Mouse (Mus musculus): Measurements from ENCODE around the gene Cenpe. TPM values are rescaled to one million over a fixed set of nuclear protein-coding genes. Genes with fewer than 3 reads are reported as not detected.

The Cenpe gene
- polyA plus RNA-seq, 1 experiment = 2.3 TPM

DNA sequence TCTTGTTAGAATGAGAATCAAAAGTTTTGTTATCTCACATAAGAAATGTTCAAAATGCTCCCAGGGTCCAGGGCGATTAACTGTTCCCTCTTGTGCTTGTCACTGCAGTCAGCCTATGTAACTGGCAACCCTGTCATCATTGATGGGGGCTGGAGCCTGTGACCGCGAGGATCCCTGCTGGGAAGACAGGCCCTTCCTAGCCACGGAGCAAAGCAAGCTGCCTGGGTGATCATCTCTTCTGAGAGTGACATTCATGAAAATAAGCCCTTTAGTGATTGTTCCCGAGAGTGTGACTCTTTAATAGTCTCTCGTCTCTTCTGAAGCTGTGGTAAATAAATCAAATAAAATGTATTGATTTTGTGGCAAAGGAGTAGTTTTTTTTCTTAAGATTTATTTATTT, 91.7 kb downstream of the Cenpe start:
- no peak for TF ChIP-seq GATA1 (IDR thresholded peaks at IDR 0.05; ENCODE audit: low read length)

GRCm38 (mm10) chr3:135304566-135304965, 92.2 kb downstream of the Cenpe start:
- TF ChIP-seq GATA1 (IDR thresholded peaks at IDR 0.05; ENCODE audit: low read length) = no peak

GRCm38 (mm10) chr3:135307411-135308259, 95.3 kb downstream of the Cenpe start, which contains the start of gene Slc9b2:
Gene Slc9b2 (plus strand): TSS chr3:135307700.
- no peak for TF ChIP-seq GATA1 (IDR thresholded peaks at IDR 0.05; ENCODE audit: low read length)

- no peak for TF ChIP-seq GATA1 (IDR thresholded peaks at IDR 0.05; ENCODE audit: low read length)
These were observed 100.7 kb downstream of the Cenpe start for GRCm38 (mm10) chr3:135312916-135313491.

DNA sequence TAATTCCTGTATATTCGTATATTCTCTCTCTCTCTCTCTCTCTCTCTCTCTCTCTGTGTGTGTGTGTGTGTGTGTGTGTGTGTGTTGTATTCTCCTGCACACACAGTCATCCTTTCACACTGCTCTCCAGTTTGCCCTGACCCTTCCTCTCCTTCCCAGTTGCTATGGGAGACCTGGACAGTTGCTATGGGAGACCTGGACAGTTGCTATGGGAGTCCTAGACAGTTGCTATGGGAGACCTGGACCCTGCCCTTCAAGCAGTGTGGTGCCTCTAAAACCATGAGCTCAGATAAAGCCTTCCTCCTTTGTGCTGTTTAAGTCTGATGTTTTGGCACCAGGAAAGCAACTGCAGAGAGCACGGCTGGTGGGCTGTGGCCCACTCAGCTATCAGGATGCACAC, 101.4 kb downstream of the Cenpe start:
- no peak for TF ChIP-seq GATA1 (IDR thresholded peaks at IDR 0.05; ENCODE audit: low read length)

GRCm38 (mm10) chr3:135314811-135315210, 102.5 kb downstream of the Cenpe start:
- no peak for TF ChIP-seq GATA1 (IDR thresholded peaks at IDR 0.05; ENCODE audit: low read length)

GRCm38 (mm10) chr3:135315720-135316425, 103.5 kb downstream of the Cenpe start:
- TF ChIP-seq GATA1 (IDR thresholded peaks at IDR 0.05; ENCODE audit: low read length) = no peak

GRCm38 (mm10) chr3:135318331-135318730, 106.0 kb downstream of the Cenpe start:
- TF ChIP-seq GATA1 (IDR thresholded peaks at IDR 0.05; ENCODE audit: low read length) = no peak

Other genes starting within 250 kb of the Cenpe start
- gene Bdh2, start 68.7 kb downstream of the Cenpe start, polyA plus RNA-seq (2012) = not detected in 2 replicates
- gene Slc9b2, start 95.2 kb downstream of the Cenpe start, polyA plus RNA-seq (2012) = not detected in 2 replicates
- 0.14 and 0.15 TPM in 2 replicates for gene Slc9b1, start 135.5 kb downstream of the Cenpe start, polyA plus RNA-seq (2012)
- 31.5 and 36.7 TPM in 2 replicates for gene Cisd2, start 211.4 kb downstream of the Cenpe start, polyA plus RNA-seq (2012)
- gene Ube2d3, start 225.6 kb downstream of the Cenpe start, polyA plus RNA-seq (2012) = 464 and 694 TPM in 2 replicates